Mouse (Mus musculus) layer of hippocampus, adult 18-20 months (tissue): ENCODE measurements at regions not wholly inside any gene's neighbourhood (a gene's known extent, or its start where the extent isn't known, plus 50 kb on each side); places are given as distances from the start of the nearest gene placed in this dataset.

Experiments
- DNase-seq, 2 experiments: peaks; one replicate each; pipeline ENCODE4 v3.0.0; 2022; ENCODE audit warnings: low spot score in 2 of 2

GRCm38 (mm10) chr12:9258221-9258620, 228.4 kb downstream of the Ttc32 start:
- no peak for DNase-seq

GRCm38 (mm10) chr12:9261662-9262061, 231.9 kb downstream of the Ttc32 start:
- DNase-seq = no peak

- DNase-seq = peak in 1 of 2 experiments; percentile 51
Measured at GRCm38 (mm10) chr12:9266221-9266620, 236.4 kb downstream of the Ttc32 start.

- DNase-seq = no peak
Measured at GRCm38 (mm10) chr12:9271484-9271883, 241.7 kb downstream of the Ttc32 start.

- DNase-seq = no peak
Measured at GRCm38 (mm10) chr12:9274181-9274580, 244.4 kb downstream of the Ttc32 start.

GRCm38 (mm10) chr12:9275697-9276096, 245.9 kb downstream of the Ttc32 start:
- DNase-seq = no peak

GRCm38 (mm10) chr12:9278735-9279134, 248.9 kb downstream of the Ttc32 start:
- DNase-seq = no peak

- DNase-seq = no peak
Measured at GRCm38 (mm10) chr12:9279893-9280605, 250.3 kb downstream of the Ttc32 start.

- DNase-seq = no peak
Measured at GRCm38 (mm10) chr12:9287271-9287670, 257.5 kb downstream of the Ttc32 start.

GRCm38 (mm10) chr12:9292656-9293055, 262.9 kb downstream of the Ttc32 start:
- peak in 1 of 2 experiments; percentile 6 for DNase-seq

GRCm38 (mm10) chr12:9295211-9295610, 265.4 kb downstream of the Ttc32 start:
- DNase-seq = no peak

- no peak for DNase-seq
Measured at GRCm38 (mm10) chr12:9298848-9299655, 269.3 kb downstream of the Ttc32 start.

- peak; percentile 13 to 45 for DNase-seq
Measured at GRCm38 (mm10) chr12:9304146-9304545, 265.8 kb upstream of the Osr1 start.

GRCm38 (mm10) chr12:9337891-9338672, 231.8 kb upstream of the Osr1 start:
- DNase-seq = no peak

GRCm38 (mm10) chr12:9338801-9339231, 231.1 kb upstream of the Osr1 start:
- no peak for DNase-seq

- no peak for DNase-seq
Measured at GRCm38 (mm10) chr12:9340769-9341168, 229.1 kb upstream of the Osr1 start.

GRCm38 (mm10) chr12:9345359-9345758, 224.6 kb upstream of the Osr1 start:
- DNase-seq = no peak

- no peak for DNase-seq
Measured at GRCm38 (mm10) chr12:9355512-9355911, 214.4 kb upstream of the Osr1 start.

- DNase-seq = no peak
Measured at GRCm38 (mm10) chr12:9357856-9358255, 212.1 kb upstream of the Osr1 start.

- no peak for DNase-seq
Measured at GRCm38 (mm10) chr12:9358872-9359271, 211.0 kb upstream of the Osr1 start.

GRCm38 (mm10) chr12:9365931-9366330, 204.0 kb upstream of the Osr1 start:
- DNase-seq = no peak

- no peak for DNase-seq
Measured at GRCm38 (mm10) chr12:9368682-9369081, 201.2 kb upstream of the Osr1 start.
